In the genomic region with DNA sequence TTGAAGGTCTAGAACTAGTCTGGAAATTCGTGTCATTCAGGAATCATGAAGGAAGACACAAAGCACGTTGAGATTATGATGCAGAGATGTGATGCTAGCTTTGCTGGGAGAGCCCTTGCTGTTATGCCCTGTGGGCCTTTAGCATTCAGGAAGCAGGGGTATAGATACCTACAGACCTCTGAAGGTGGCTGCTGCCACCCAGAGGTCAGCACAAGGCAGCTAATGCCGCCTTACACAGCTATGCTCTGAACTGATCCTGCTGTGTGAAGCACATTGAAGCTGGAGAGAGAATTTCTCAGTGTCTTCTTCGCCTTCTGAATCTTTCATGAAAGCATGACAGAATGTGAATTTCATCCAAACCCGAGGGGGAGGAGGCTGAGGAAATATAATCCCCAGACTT, we compare ENCODE assay signal across 8 mouse cellular contexts. TPM values are rescaled to one million over a fixed set of nuclear protein-coding genes. Genes with fewer than 3 reads are reported as not detected.
DNase-seq lines count a peak whose midpoint lies in the region; ATAC-seq and TF ChIP-seq lines count a peak whose summit lies in the region.

No protein-coding gene starts in this region.

- H3K4me1 ChIP-seq in G1E (ENCODE audit: insufficient read depth, low read depth, low read length): no peaks in the 10 kb centered on the region

- peaks cover 9% of the 10 kb centered on the region; the same call in 1 of the 2 replicates for H3K27me3 ChIP-seq in G1E (ENCODE audit: insufficient read depth, low read length)

- peak; percentile 82 for TF ChIP-seq CTCF in layer of hippocampus, adult 2 months (conservative IDR thresholded peaks at IDR 0.05)
- TF ChIP-seq CTCF in G1E (IDR thresholded peaks at IDR 0.05; ENCODE audit: low read depth, low read length): no peak

- H3K36me3 ChIP-seq in G1E (replicated peaks): no peaks in the 10 kb centered on the region

- no peak overlapping the region for H3K4me3 ChIP-seq in layer of hippocampus, adult 2 months
- no peak overlapping the region for H3K4me3 ChIP-seq in G1E (ENCODE audit: low read depth, low read length)

- ATAC-seq in CD4-positive, CD25-positive, alpha-beta regulatory T cell, adult 4 months: no peak
- ATAC-seq in G1E (ENCODE audit: extremely low read depth, insufficient number of reproducible peaks, low FRiP score, poor library complexity, severe bottlenecking): peak; percentile 49
- peak; percentile 67 for ATAC-seq in megakaryocyte progenitor cell, adult 5-6 weeks (replicated peaks; ENCODE audit: poor library complexity)

- no peak overlapping the region for H3K27ac ChIP-seq in layer of hippocampus, adult 2 months

- H3K9me3 ChIP-seq in G1E (replicated peaks): no peaks in the 10 kb centered on the region

- peak; percentile 42 for DNase-seq in CD4-positive, CD25-positive, alpha-beta regulatory T cell, adult 2 months (ENCODE audit: low read depth, low spot score)
- DNase-seq in layer of hippocampus, adult 2 months (ENCODE audit: low spot score in 2 of 2): peak; percentile 6 to 25
- DNase-seq in layer of hippocampus, adult 11-12 months (ENCODE audit: low spot score): no peak
- no peak for DNase-seq in G1E (ENCODE audit: low spot score)
- peak; percentile 23 for DNase-seq in embryo, embryonic 10.5 days (ENCODE audit: low spot score)
- DNase-seq in gastrocnemius, postnatal 10 days: no peak

RNA-seq across cellular contexts. Expression of a gene that starts 3.7 kb away (rescaled TPM):
- polyA plus RNA-seq in CD4-positive, CD25-positive, alpha-beta regulatory T cell, adult 4 months (2017; shearing (Covaris generic)): 10 to 100 TPM; 14.1 to 22.9 TPM
- 100 to 1,000 TPM; 307 to 317 TPM for total RNA-seq in layer of hippocampus, adult 2 months (2021)
- total RNA-seq in G1E (2014; fragmentation: Nextera tagmentation) (76.7 and 85.0 TPM in 2 replicates), G1E (2017) (51.9 and 59.1 TPM in 2 replicates)
- polyA plus RNA-seq in G1E (2012): 7.6 and 10.8 TPM in 2 replicates
- total RNA-seq in megakaryocyte progenitor cell, adult 5-6 weeks (2015): 36.1 and 37.0 TPM in 2 replicates
- 41.6 and 48.4 TPM in 2 replicates for total RNA-seq in megakaryocyte progenitor cell, adult 5-6 weeks (2017)
- 10 to 100 TPM; 64.3 to 82.0 TPM for total RNA-seq in gastrocnemius, postnatal 10 days (2021)

RNA-seq across cellular contexts. Expression of a gene that starts 38.6 kb away (rescaled TPM):
- not detected for polyA plus RNA-seq in CD4-positive, CD25-positive, alpha-beta regulatory T cell, adult 4 months (2017; shearing (Covaris generic))
- total RNA-seq in layer of hippocampus, adult 2 months (2021): under 1 TPM; 0.20 to 0.25 TPM
- total RNA-seq in G1E (2014; fragmentation: Nextera tagmentation): 5.6 and 5.9 TPM in 2 replicates
- 2.4 and 2.9 TPM in 2 replicates for total RNA-seq in G1E (2017)
- polyA plus RNA-seq in G1E (2012): 2.5 and 3.0 TPM in 2 replicates
- total RNA-seq in megakaryocyte progenitor cell, adult 5-6 weeks (2015): 2.9 and 7.4 TPM in 2 replicates
- 1.7 and 2.8 TPM in 2 replicates for total RNA-seq in megakaryocyte progenitor cell, adult 5-6 weeks (2017)
- total RNA-seq in gastrocnemius, postnatal 10 days (2021): 10 to 100 TPM in 1 of 2 experiments, 1 to 10 TPM in 1; 8.6 to 10.2 TPM

Comparison
In these comparisons a context has a peak if more than half of its experiments do, and no peak if none do; other contexts are left out.
1. DNase-seq: peak in CD4-positive, CD25-positive, alpha-beta regulatory T cell, adult 2 months (single experiment), layer of hippocampus, adult 2 months (2 of 2) and embryo, embryonic 10.5 days (single experiment); none in layer of hippocampus, adult 11-12 months (single experiment), G1E (single experiment) and gastrocnemius, postnatal 10 days (single experiment).